Mouse (Mus musculus): ENCODE measurements around the gene Adipor2. TPM values are rescaled to one million over a fixed set of nuclear protein-coding genes. Genes with fewer than 3 reads are reported as not detected.

Gene Adipor2
- total RNA-seq, 1 experiment: 59.4 TPM

- TF ChIP-seq ZNF384 (IDR thresholded peaks at IDR 0.05; ENCODE audit: low read depth, low read length) (no peak), ZC3H11A (IDR thresholded peaks at IDR 0.05; ENCODE audit: borderline replicate concordance, low read depth, low read length) (no peak), HCFC1 (IDR thresholded peaks at IDR 0.05; ENCODE audit: borderline replicate concordance, insufficient read depth, low read length) (no peak), MAFK (IDR thresholded peaks at IDR 0.05; ENCODE audit: insufficient read depth, low read depth, low read length) (no peak), CHD2 (IDR thresholded peaks at IDR 0.05; ENCODE audit: low read depth, low read length) (no peak)
- no peak overlapping the region for H3K4me3 ChIP-seq (ENCODE audit: insufficient read depth in 1 of 2, low read depth in 1 of 2, low read length in 2 of 2, poor library complexity in 1 of 2, severe bottlenecking in 1 of 2)
- H3K4me1 ChIP-seq (ENCODE audit: control insufficient read depth in 2 of 2, insufficient read depth in 2 of 2, low read length in 2 of 2, poor library complexity in 1 of 2): peaks cover 2 to 24% of the 10 kb centered on the region in 2 experiments; a peak in 3 of 4 replicates
- DNase-seq (ENCODE audit: low read depth, low spot score): no peak
- no peaks in the 10 kb centered on the region for H3K9me3 ChIP-seq (ENCODE audit: control insufficient read depth, insufficient read depth, low read depth, low read length)
- no peaks in the 10 kb centered on the region for H3K36me3 ChIP-seq (ENCODE audit: control insufficient read depth, insufficient read depth, low read length, poor library complexity, severe bottlenecking)
- H3K27ac ChIP-seq (ENCODE audit: insufficient read depth, low read depth, low read length, poor library complexity, severe bottlenecking): no peak overlapping the region
- in situ Hi-C loops (cut with MboI; ENCODE audit: low sequenced_read_pairs in 2 of 2, unreplicated experiment in 2 of 2): no loop called here
- H3K9ac ChIP-seq (ENCODE audit: insufficient read depth, low read depth, low read length, poor library complexity, severe bottlenecking): no peak overlapping the region
These were observed 81.4 kb downstream of the Adipor2 start for GRCm38 (mm10) chr6:119336124-119336523.

DNA sequence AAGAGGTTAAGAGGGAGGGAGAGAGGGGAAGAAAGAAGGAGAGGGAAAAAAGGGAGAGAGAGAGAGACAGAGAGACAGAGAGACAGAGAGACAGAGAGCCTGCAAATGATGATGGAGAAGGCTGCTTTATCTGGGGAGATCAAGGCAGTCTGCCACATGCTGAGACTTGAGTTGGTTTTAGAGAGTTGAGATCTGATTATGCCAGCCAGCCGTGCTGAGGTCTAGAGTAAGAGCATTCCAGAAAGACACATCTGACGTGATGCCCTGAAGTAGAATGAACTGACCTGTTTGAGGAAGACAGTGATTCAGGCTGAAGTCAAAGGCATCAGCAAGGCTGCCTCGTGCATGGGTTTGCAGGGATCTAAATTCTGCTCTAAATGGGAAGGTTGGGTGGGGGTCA, 83.7 kb downstream of the Adipor2 start:
- no peak overlapping the region for H3K27ac ChIP-seq (ENCODE audit: insufficient read depth, low read depth, low read length, poor library complexity, severe bottlenecking)
- no peak overlapping the region for H3K9ac ChIP-seq (ENCODE audit: insufficient read depth, low read depth, low read length, poor library complexity, severe bottlenecking)
- H3K4me1 ChIP-seq (ENCODE audit: control insufficient read depth in 2 of 2, insufficient read depth in 2 of 2, low read length in 2 of 2, poor library complexity in 1 of 2): peaks cover 2 to 31% of the 10 kb centered on the region in 2 experiments; a peak in 3 of 4 replicates
- H3K4me3 ChIP-seq (ENCODE audit: insufficient read depth in 1 of 2, low read depth in 1 of 2, low read length in 2 of 2, poor library complexity in 1 of 2, severe bottlenecking in 1 of 2): no peak overlapping the region
- in situ Hi-C loops (cut with MboI; ENCODE audit: low sequenced_read_pairs in 2 of 2, unreplicated experiment in 2 of 2): loop anchor here in 1 of 2 experiments (5.0 kb wide), 1 partner anchor 112 kb away; no protein-coding TSS in a partner anchor
- no peaks in the 10 kb centered on the region for H3K36me3 ChIP-seq (ENCODE audit: control insufficient read depth, insufficient read depth, low read length, poor library complexity, severe bottlenecking)
- TF ChIP-seq ZNF384 (IDR thresholded peaks at IDR 0.05; ENCODE audit: low read depth, low read length) (no peak), ZC3H11A (IDR thresholded peaks at IDR 0.05; ENCODE audit: borderline replicate concordance, low read depth, low read length) (no peak), CHD2 (IDR thresholded peaks at IDR 0.05; ENCODE audit: low read depth, low read length) (no peak), MAFK (IDR thresholded peaks at IDR 0.05; ENCODE audit: insufficient read depth, low read depth, low read length) (no peak), HCFC1 (IDR thresholded peaks at IDR 0.05; ENCODE audit: borderline replicate concordance, insufficient read depth, low read length) (no peak)
- H3K9me3 ChIP-seq (ENCODE audit: control insufficient read depth, insufficient read depth, low read depth, low read length): no peaks in the 10 kb centered on the region
- no peak for DNase-seq (ENCODE audit: low read depth, low spot score)

GRCm38 (mm10) chr6:119333202-119333601, 84.3 kb downstream of the Adipor2 start:
- peaks cover 2 to 33% of the 10 kb centered on the region in 2 experiments; a peak in 3 of 4 replicates for H3K4me1 ChIP-seq (ENCODE audit: control insufficient read depth in 2 of 2, insufficient read depth in 2 of 2, low read length in 2 of 2, poor library complexity in 1 of 2)
- no peak for DNase-seq (ENCODE audit: low read depth, low spot score)
- TF ChIP-seq HCFC1 (IDR thresholded peaks at IDR 0.05; ENCODE audit: borderline replicate concordance, insufficient read depth, low read length) (no peak), ZNF384 (IDR thresholded peaks at IDR 0.05; ENCODE audit: low read depth, low read length) (no peak), ZC3H11A (IDR thresholded peaks at IDR 0.05; ENCODE audit: borderline replicate concordance, low read depth, low read length) (no peak), MAFK (IDR thresholded peaks at IDR 0.05; ENCODE audit: insufficient read depth, low read depth, low read length) (no peak), CHD2 (IDR thresholded peaks at IDR 0.05; ENCODE audit: low read depth, low read length) (no peak)
- no peak overlapping the region for H3K9ac ChIP-seq (ENCODE audit: insufficient read depth, low read depth, low read length, poor library complexity, severe bottlenecking)
- no peaks in the 10 kb centered on the region for H3K9me3 ChIP-seq (ENCODE audit: control insufficient read depth, insufficient read depth, low read depth, low read length)
- no peak overlapping the region for H3K27ac ChIP-seq (ENCODE audit: insufficient read depth, low read depth, low read length, poor library complexity, severe bottlenecking)
- H3K36me3 ChIP-seq (ENCODE audit: control insufficient read depth, insufficient read depth, low read length, poor library complexity, severe bottlenecking): no peaks in the 10 kb centered on the region
- no peak overlapping the region for H3K4me3 ChIP-seq (ENCODE audit: insufficient read depth in 1 of 2, low read depth in 1 of 2, low read length in 2 of 2, poor library complexity in 1 of 2, severe bottlenecking in 1 of 2)
- in situ Hi-C loops (cut with MboI; ENCODE audit: low sequenced_read_pairs in 2 of 2, unreplicated experiment in 2 of 2): loop anchor here in 1 of 2 experiments (5.0 kb wide), 1 partner anchor 111 kb away; no protein-coding TSS in a partner anchor

GRCm38 (mm10) chr6:119332111-119332510, 85.4 kb downstream of the Adipor2 start:
- no peaks in the 10 kb centered on the region for H3K36me3 ChIP-seq (ENCODE audit: control insufficient read depth, insufficient read depth, low read length, poor library complexity, severe bottlenecking)
- in situ Hi-C loops (cut with MboI; ENCODE audit: low sequenced_read_pairs in 2 of 2, unreplicated experiment in 2 of 2): loop anchor here in 1 of 2 experiments (5.0 kb wide), 1 partner anchor 110 kb away; no protein-coding TSS in a partner anchor
- DNase-seq (ENCODE audit: low read depth, low spot score): peak; percentile 38
- TF ChIP-seq CHD2 (IDR thresholded peaks at IDR 0.05; ENCODE audit: low read depth, low read length): no peak
- no peak for TF ChIP-seq ZC3H11A (IDR thresholded peaks at IDR 0.05; ENCODE audit: borderline replicate concordance, low read depth, low read length)
- no peak for TF ChIP-seq ZNF384 (IDR thresholded peaks at IDR 0.05; ENCODE audit: low read depth, low read length)
- TF ChIP-seq MAFK (IDR thresholded peaks at IDR 0.05; ENCODE audit: insufficient read depth, low read depth, low read length): no peak
- no peak for TF ChIP-seq HCFC1 (IDR thresholded peaks at IDR 0.05; ENCODE audit: borderline replicate concordance, insufficient read depth, low read length)
- no peaks in the 10 kb centered on the region for H3K9me3 ChIP-seq (ENCODE audit: control insufficient read depth, insufficient read depth, low read depth, low read length)
- H3K4me1 ChIP-seq (ENCODE audit: control insufficient read depth in 2 of 2, insufficient read depth in 2 of 2, low read length in 2 of 2, poor library complexity in 1 of 2): peaks cover 0 to 28% of the 10 kb centered on the region in 2 experiments; a peak in 2 of 4 replicates
- H3K9ac ChIP-seq (ENCODE audit: insufficient read depth, low read depth, low read length, poor library complexity, severe bottlenecking): no peak overlapping the region
- no peak overlapping the region for H3K27ac ChIP-seq (ENCODE audit: insufficient read depth, low read depth, low read length, poor library complexity, severe bottlenecking)
- H3K4me3 ChIP-seq (ENCODE audit: insufficient read depth in 1 of 2, low read depth in 1 of 2, low read length in 2 of 2, poor library complexity in 1 of 2, severe bottlenecking in 1 of 2): no peak overlapping the region
